Mouse (Mus musculus) heart, embryonic 13.5 days (tissue): ENCODE results near the gene Tcam1. TPM values are rescaled to one million over a fixed set of nuclear protein-coding genes. Genes with fewer than 3 reads are reported as not detected.

Experiments
- ATAC-seq: fragments of 200-750 bp; cut with Nextera tagmentation; 2 replicates; pipeline ENCODE4 v1.8.0; 2017; ENCODE audit warnings: moderate TSS enrichment; ENCODE audit not compliant: insufficient number of reproducible peaks, low FRiP score, low TSS enrichment; ENCODE audit errors: extremely low read depth
- H3K27ac ChIP-seq: fragments of 300-500 bp; sonication (generic); replicated peaks from 2 replicates; pipeline ENCODE4 v1.5.1; 2015; ENCODE audit warnings: moderate library complexity, mild to moderate bottlenecking, inconsistent platforms
- H3K27me3 ChIP-seq: fragments of 300-500 bp; sonication (generic); replicated peaks from 2 replicates; pipeline ENCODE4 v1.6.1; 2015; ENCODE audit warnings: mild to moderate bottlenecking, inconsistent platforms
- H3K36me3 ChIP-seq: fragments of 300-500 bp; sonication (generic); 2 replicates; pipeline ENCODE4 v1.6.1; 2015; ENCODE audit warnings: mild to moderate bottlenecking, inconsistent platforms
- H3K4me1 ChIP-seq: fragments of 300-500 bp; sonication (generic); 2 replicates; pipeline ENCODE4 v1.6.1; 2015; ENCODE audit warnings: inconsistent platforms
- H3K4me2 ChIP-seq: fragments of 300-500 bp; sonication (generic); 2 replicates; pipeline ENCODE4 v1.6.1; 2015; ENCODE audit warnings: inconsistent platforms, mild to moderate bottlenecking, moderate library complexity
- H3K4me3 ChIP-seq: fragments of 300-500 bp; sonication (generic); 2 replicates; pipeline ENCODE4 v1.5.1; 2015; ENCODE audit warnings: moderate library complexity, mild to moderate bottlenecking, inconsistent platforms
- H3K9ac ChIP-seq: fragments of 300-500 bp; sonication (generic); 2 replicates; pipeline ENCODE4 v1.6.1; 2015; ENCODE audit warnings: inconsistent platforms, mild to moderate bottlenecking, moderate library complexity
- H3K9me3 ChIP-seq: fragments of 300-500 bp; sonication (generic); 2 replicates; pipeline ENCODE4 v1.6.1; 2016; ENCODE audit warnings: inconsistent platforms
- WGBS: fragments of 180-500 bp; shearing (Covaris S2); methylation state at CpG from one replicate; pipeline ENCODE4 v1.1.7; 2015; ENCODE audit warnings: mixed read lengths; 5-methylcytosine and 5-hydroxymethylcytosine counted together
- polyA plus RNA-seq: library from polyadenylated mRNA; unstranded; fragments of >200 nt; fragmentation: Nextera tagmentation; extraction: Ambion mirVana; gene quantifications from 2 replicates; pipeline ENCODE4 v1.2.1, GENCODE M21; 2015

Tcam1 gene
- polyA plus RNA-seq, 1 experiment from 2014 or later: 0.13 TPM

- Histone ChIP-seq H3K4me3 (no peak overlapping the region), H3K9ac (no peak overlapping the region), H3K4me2 (no peak overlapping the region), H3K9me3 (no peaks in the 10 kb centered on the region), H3K27ac (no peak overlapping the region), H3K27me3 (peaks cover 4% of the 10 kb centered on the region; the same call in 1 of the 2 replicates), H3K4me1 (peaks cover 9% of the 10 kb centered on the region), H3K36me3 (no peaks in the 10 kb centered on the region)
- 63% methylated on average over 21 of the region's 21 CpGs for WGBS
- no peak for ATAC-seq
Measured at GRCm38 (mm10) chr11:106318406-106319366, 42.2 kb downstream of the Tcam1 start.

DNA sequence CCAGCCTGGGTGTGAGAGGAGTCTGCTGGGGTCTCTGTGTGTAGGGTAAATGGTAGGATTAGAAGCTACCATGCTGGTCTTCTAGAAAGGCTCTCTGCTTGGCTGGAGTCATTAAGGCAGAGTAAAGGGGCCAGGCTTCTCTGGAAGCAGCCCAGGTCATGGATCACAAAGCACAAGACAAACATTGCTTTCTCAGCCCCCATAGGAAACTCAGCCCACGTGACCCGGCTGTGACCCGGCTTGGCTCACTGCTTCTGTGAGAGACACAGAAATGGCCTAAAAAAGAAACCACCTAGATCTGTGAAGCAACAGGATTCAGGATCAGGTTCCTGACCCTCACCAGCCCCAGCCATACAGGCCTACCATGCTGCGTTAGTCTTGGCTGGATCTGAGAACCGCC is 48.4 kb downstream of the Tcam1 start:
- Histone ChIP-seq H3K9me3 (no peaks in the 10 kb centered on the region), H3K27ac (no peak overlapping the region), H3K4me3 (no peak overlapping the region), H3K4me1 (peaks cover 30% of the 10 kb centered on the region), H3K9ac (0 out of 2 replicates have a peak overlapping the region, but pooled peaks have one; percentile 40), H3K27me3 (no peaks in the 10 kb centered on the region), H3K36me3 (no peaks in the 10 kb centered on the region), H3K4me2 (no peak overlapping the region)
- 72% methylated on average over 5 of the region's 5 CpGs for WGBS
- ATAC-seq: no peak

- Histone ChIP-seq H3K4me3 (no peak overlapping the region), H3K9me3 (no peaks in the 10 kb centered on the region), H3K9ac (0 out of 2 replicates have a peak overlapping the region, but pooled peaks have one; percentile 40), H3K27ac (no peak overlapping the region), H3K4me1 (peaks cover 33% of the 10 kb centered on the region), H3K27me3 (no peaks in the 10 kb centered on the region), H3K36me3 (no peaks in the 10 kb centered on the region), H3K4me2 (no peak overlapping the region)
- WGBS: 64% methylated on average over 8 of the region's 8 CpGs
- ATAC-seq: no peak
Measured at GRCm38 (mm10) chr11:106325566-106326206, 49.2 kb downstream of the Tcam1 start.

GRCm38 (mm10) chr11:106326475-106326874 is 50.0 kb downstream of the Tcam1 start:
- Histone ChIP-seq H3K9ac (no peak overlapping the region), H3K4me3 (no peak overlapping the region), H3K27ac (no peak overlapping the region), H3K4me1 (peaks cover 33% of the 10 kb centered on the region), H3K36me3 (no peaks in the 10 kb centered on the region), H3K9me3 (no peaks in the 10 kb centered on the region), H3K4me2 (no peak overlapping the region), H3K27me3 (no peaks in the 10 kb centered on the region)
- ATAC-seq: no peak
- WGBS: 55% methylated on average over 8 of the region's 8 CpGs

DNA sequence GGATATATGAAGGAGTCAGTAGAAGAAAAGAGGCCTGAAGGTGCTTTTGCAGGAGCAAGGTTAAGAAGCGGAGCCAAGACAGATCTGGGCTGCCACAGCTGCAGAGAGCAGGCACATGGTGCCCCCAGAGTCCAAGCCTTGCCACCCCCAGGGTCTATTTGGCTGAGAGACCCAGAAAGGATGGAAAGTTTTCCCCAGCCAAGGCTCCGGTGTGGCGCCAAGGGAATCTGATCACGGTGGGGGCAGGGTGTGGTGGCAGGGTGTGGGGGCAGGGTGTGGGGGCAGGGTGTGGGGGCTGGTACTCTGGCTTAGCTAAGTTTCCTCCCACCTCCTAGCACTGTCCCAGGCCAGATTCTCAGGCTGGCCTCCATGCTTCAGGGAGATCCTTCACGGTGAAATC is 52.0 kb downstream of the Tcam1 start:
- Histone ChIP-seq H3K36me3 (no peaks in the 10 kb centered on the region), H3K4me3 (no peak overlapping the region), H3K9me3 (no peaks in the 10 kb centered on the region), H3K27ac (peak overlapping the region; percentile 80; the same call in 1 of the 2 replicates), H3K9ac (no peak overlapping the region), H3K27me3 (no peaks in the 10 kb centered on the region), H3K4me2 (0 out of 2 replicates have a peak overlapping the region, but pooled peaks have one; percentile 34), H3K4me1 (peaks cover 50% of the 10 kb centered on the region)
- no peak for ATAC-seq
- WGBS: 20% methylated on average over 5 of the region's 5 CpGs

DNA sequence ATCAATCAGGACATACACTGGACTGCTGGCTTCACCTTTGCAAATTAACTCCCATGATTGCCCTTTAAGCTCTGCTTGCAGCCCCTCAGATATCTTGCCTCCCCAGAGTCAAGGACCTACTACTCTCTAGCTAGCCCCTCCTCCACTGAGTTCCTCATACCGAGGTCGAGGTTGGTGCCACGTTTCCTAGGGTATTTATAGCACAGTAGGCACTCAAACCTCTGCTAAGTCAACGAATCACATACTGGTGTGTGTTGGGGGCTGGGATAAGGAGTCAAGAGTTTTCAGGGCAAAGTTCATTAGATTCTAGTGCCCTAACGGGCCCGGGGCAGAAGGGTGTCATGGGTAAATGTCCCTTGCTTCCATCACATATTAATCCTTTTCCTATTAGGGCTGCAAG is 52.7 kb downstream of the Tcam1 start:
- Histone ChIP-seq H3K4me2 (peak overlapping the region; percentile 34), H3K27ac (peak overlapping the region; percentile 80), H3K9me3 (no peaks in the 10 kb centered on the region), H3K36me3 (no peaks in the 10 kb centered on the region), H3K4me1 (peaks cover 52% of the 10 kb centered on the region), H3K4me3 (no peak overlapping the region), H3K27me3 (no peaks in the 10 kb centered on the region), H3K9ac (peak overlapping the region; percentile 35; the same call in 1 of the 2 replicates)
- ATAC-seq: peak; percentile 48; the same call in 1 of the 2 replicates
- WGBS: 19% methylated on average over 6 of the region's 6 CpGs

- Histone ChIP-seq H3K4me2 (peak overlapping the region; percentile 34), H3K4me1 (peaks cover 54% of the 10 kb centered on the region), H3K4me3 (no peak overlapping the region), H3K36me3 (no peaks in the 10 kb centered on the region), H3K9ac (peak overlapping the region; percentile 35; the same call in 1 of the 2 replicates), H3K9me3 (no peaks in the 10 kb centered on the region), H3K27ac (peak overlapping the region; percentile 80), H3K27me3 (no peaks in the 10 kb centered on the region)
- 37% methylated on average over 7 of the region's 7 CpGs for WGBS
- no peak for ATAC-seq
Measured at GRCm38 (mm10) chr11:106329682-106330081, 53.2 kb downstream of the Tcam1 start.

- Histone ChIP-seq H3K9me3 (no peaks in the 10 kb centered on the region), H3K27me3 (no peaks in the 10 kb centered on the region), H3K4me3 (no peak overlapping the region), H3K4me2 (no peak overlapping the region), H3K4me1 (peaks cover 45% of the 10 kb centered on the region), H3K27ac (0 out of 2 replicates have a peak overlapping the region, but pooled peaks have one; percentile 45), H3K9ac (no peak overlapping the region), H3K36me3 (no peaks in the 10 kb centered on the region)
- no peak for ATAC-seq
- 41% methylated on average over 4 of the region's 4 CpGs for WGBS
Measured at GRCm38 (mm10) chr11:106332458-106332857, 56.0 kb downstream of the Tcam1 start.

- no peak overlapping the region for H3K4me3 ChIP-seq
- ATAC-seq: no peak
- H3K27ac ChIP-seq: no peak overlapping the region
- no peak overlapping the region for H3K4me2 ChIP-seq
- H3K9me3 ChIP-seq: no peaks in the 10 kb centered on the region
- H3K4me1 ChIP-seq: peaks cover 37% of the 10 kb centered on the region
- WGBS: 3% methylated on average over 2 of the region's 2 CpGs
- H3K9ac ChIP-seq: no peak overlapping the region
- H3K27me3 ChIP-seq: no peaks in the 10 kb centered on the region
- H3K36me3 ChIP-seq: no peaks in the 10 kb centered on the region
Measured at GRCm38 (mm10) chr11:106334066-106334465, 57.6 kb downstream of the Tcam1 start.

DNA sequence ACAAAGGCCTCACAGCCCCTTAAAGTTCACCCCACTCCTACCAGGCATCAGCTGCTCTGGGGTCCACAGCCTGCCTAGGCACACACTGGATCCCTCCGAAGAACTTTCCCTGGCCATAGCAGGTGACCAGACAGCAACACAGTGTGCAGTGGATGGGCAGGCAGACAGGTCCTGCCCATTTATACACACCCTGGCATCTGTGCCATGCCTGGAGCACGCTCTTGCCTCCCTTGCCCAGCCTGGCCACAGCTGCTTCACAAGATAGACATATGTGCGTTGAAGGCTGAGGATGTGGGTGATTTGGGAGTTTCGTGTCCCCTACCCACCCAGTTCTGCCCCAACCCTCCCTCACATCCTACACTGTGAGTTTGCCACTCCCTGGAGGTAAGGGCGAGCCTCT is 61.6 kb downstream of the Tcam1 start:
- H3K27ac ChIP-seq: no peak overlapping the region
- no peak overlapping the region for H3K9ac ChIP-seq
- H3K27me3 ChIP-seq: no peaks in the 10 kb centered on the region
- H3K4me2 ChIP-seq: no peak overlapping the region
- H3K9me3 ChIP-seq: no peaks in the 10 kb centered on the region
- H3K4me3 ChIP-seq: no peak overlapping the region
- WGBS: 78% methylated on average over 5 of the region's 5 CpGs
- H3K36me3 ChIP-seq: no peaks in the 10 kb centered on the region
- peaks cover 25% of the 10 kb centered on the region for H3K4me1 ChIP-seq
- no peak for ATAC-seq
